In genomic region chr5:143669393-143669792, GRCm38 (mm10) we compare ENCODE assay signal across 9 mouse cellular contexts. TPM values are rescaled to one million over a fixed set of nuclear protein-coding genes. Genes with fewer than 3 reads are reported as not detected.
DNase-seq lines count a peak whose midpoint lies in the region; ATAC-seq lines count a peak whose summit lies in the region.
"Had no signal": no experiment of that assay in that cellular context is flagged by ENCODE, and none has a peak within 500 bp of the region (broad histone marks: within the 10 kb centered on the region; RNA-seq: fewer than 3 reads in every experiment).

No protein-coding gene starts in this region.

- WGBS in kidney, embryonic 15.5 days: 38% methylated on average over 2 of the region's 2 CpGs
- WGBS in limb, embryonic 13.5 days: 46% methylated on average over 2 of the region's 2 CpGs

- no peak overlapping the region for H3K4me3 ChIP-seq in kidney, embryonic 15.5 days (replicated peaks)
- no peak overlapping the region for H3K4me3 ChIP-seq in limb, embryonic 13.5 days

- no peaks in the 10 kb centered on the region for H3K9me3 ChIP-seq in kidney, embryonic 15.5 days (replicated peaks)
- no peaks in the 10 kb centered on the region for H3K9me3 ChIP-seq in limb, embryonic 13.5 days

- H3K27ac ChIP-seq in kidney, embryonic 15.5 days: 0 out of 2 replicates have a peak overlapping the region, but pooled peaks have one; percentile 46
- H3K27ac ChIP-seq in limb, embryonic 13.5 days: peak overlapping the region; percentile 53; the same call in 1 of the 2 replicates

- H3K27me3 ChIP-seq in kidney, embryonic 15.5 days: no peaks in the 10 kb centered on the region
- H3K27me3 ChIP-seq in limb, embryonic 13.5 days: no peaks in the 10 kb centered on the region

- ATAC-seq in kidney, embryonic 15.5 days (replicated peaks; ENCODE audit: low FRiP score): no peak
- peak; percentile 19 for ATAC-seq in CD4-positive, CD25-positive, alpha-beta regulatory T cell, adult 4 months
- ATAC-seq in limb, embryonic 13.5 days (ENCODE audit: low FRiP score, low read depth): no peak

- peaks cover 39% of the 10 kb centered on the region for H3K4me1 ChIP-seq in kidney, embryonic 15.5 days
- H3K4me1 ChIP-seq in limb, embryonic 13.5 days: peaks cover 42% of the 10 kb centered on the region

- DNase-seq in kidney, postnatal 4 days: no peak
- peak; percentile 38 for DNase-seq in adrenal gland, postnatal 25 days
- no peak for DNase-seq in cerebellum, postnatal 4 days (ENCODE audit: low spot score in 2 of 2)
- DNase-seq in thymus, postnatal 25 days: no peak
- no peak for DNase-seq in left cerebral cortex, adult 18-20 months (ENCODE audit: low spot score in 2 of 2)
- DNase-seq: kidney, adult 18-20 months had no signal

- H3K36me3 ChIP-seq in kidney, embryonic 15.5 days: no peaks in the 10 kb centered on the region
- no peaks in the 10 kb centered on the region for H3K36me3 ChIP-seq in limb, embryonic 13.5 days

- H3K9ac ChIP-seq in kidney, embryonic 15.5 days: no peak overlapping the region
- H3K9ac ChIP-seq in limb, embryonic 13.5 days: 0 out of 2 replicates have a peak overlapping the region, but pooled peaks have one; percentile 39

- no peak overlapping the region for H3K4me2 ChIP-seq in kidney, embryonic 15.5 days
- no peak overlapping the region for H3K4me2 ChIP-seq in limb, embryonic 13.5 days (replicated peaks)

RNA-seq across cellular contexts. Expression of gene Cyth3, which starts 47.1 kb away (rescaled TPM):
- 66.0 and 71.5 TPM in 2 replicates for polyA plus RNA-seq in kidney, embryonic 15.5 days (2015; fragmentation: Nextera tagmentation; extraction: Ambion mirVana)
- 10 to 100 TPM; 40.6 to 59.7 TPM for polyA plus RNA-seq in CD4-positive, CD25-positive, alpha-beta regulatory T cell, adult 4 months (2017; shearing (Covaris generic))
- total RNA-seq in adrenal gland, postnatal 25 days (2021): 156 and 193 TPM in 2 replicates
- polyA plus RNA-seq in limb, embryonic 13.5 days (2015; fragmentation: Nextera tagmentation; extraction: Ambion mirVana): 60.7 and 61.3 TPM in 2 replicates
- total RNA-seq in left cerebral cortex, adult 18-20 months (2021): 10 to 100 TPM; 31.2 to 34.7 TPM
